Mouse (Mus musculus) ES-E14 (cell line): ENCODE measurements around the gene Gpat3.

Experiments
- CHD2 ChIP-seq: IDR thresholded peaks from 2 replicates; pipeline ENCODE4 v1.6.1; 2014; ENCODE audit warnings: mild to moderate bottlenecking, low read depth, low read length, inconsistent platforms
- HCFC1 ChIP-seq: IDR thresholded peaks from 2 replicates; pipeline ENCODE4 v1.6.1; 2012; ENCODE audit warnings: low read length, inconsistent platforms, borderline replicate concordance; ENCODE audit not compliant: insufficient read depth
- ZC3H11A ChIP-seq: IDR thresholded peaks from 2 replicates; pipeline ENCODE4 v1.6.1; 2012; ENCODE audit warnings: low read depth, mild to moderate bottlenecking, inconsistent platforms, low read length, borderline replicate concordance
- ZNF384 ChIP-seq: IDR thresholded peaks from 2 replicates; pipeline ENCODE4 v1.6.1; 2012; ENCODE audit warnings: low read depth, low read length, inconsistent platforms

DNA sequence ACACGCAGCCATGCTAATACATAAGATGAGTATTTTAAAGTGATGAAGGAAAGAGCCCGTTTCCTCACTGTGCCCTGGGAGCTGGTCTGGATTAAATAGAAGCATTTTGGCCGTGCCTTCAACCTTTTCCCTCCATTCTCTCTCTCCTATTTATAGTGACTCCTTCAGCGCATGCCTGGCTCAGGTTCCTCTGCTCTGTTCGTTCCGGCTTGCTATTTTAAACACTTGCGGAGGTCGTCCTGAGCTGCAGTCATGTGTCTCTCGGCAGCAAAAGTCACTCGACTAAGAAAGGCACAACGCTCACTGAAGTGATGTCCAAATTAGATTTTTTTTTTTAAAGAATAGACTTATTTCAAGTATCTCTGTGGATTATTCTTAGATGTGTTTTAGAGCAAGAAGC, 64.2 kb downstream of the Gpat3 start:
- TF ChIP-seq CHD2: no peak
- TF ChIP-seq HCFC1: no peak
- no peak for TF ChIP-seq ZC3H11A
- no peak for TF ChIP-seq ZNF384
